Mouse (Mus musculus): ENCODE measurements around the gene Matn4.

- TF ChIP-seq CTCF (IDR thresholded peaks at IDR 0.05; ENCODE audit: insufficient read depth, low read length), result no peak
- no peak for TF ChIP-seq POLR2A (IDR thresholded peaks at IDR 0.05; ENCODE audit: borderline replicate concordance, extremely low read depth, low read depth, low read length)
Measured at GRCm38 (mm10) chr2:164381726-164382125, 23.2 kb downstream of the Matn4 start.
